21 mouse cellular contexts compared by ENCODE assay signal in the genomic region with DNA sequence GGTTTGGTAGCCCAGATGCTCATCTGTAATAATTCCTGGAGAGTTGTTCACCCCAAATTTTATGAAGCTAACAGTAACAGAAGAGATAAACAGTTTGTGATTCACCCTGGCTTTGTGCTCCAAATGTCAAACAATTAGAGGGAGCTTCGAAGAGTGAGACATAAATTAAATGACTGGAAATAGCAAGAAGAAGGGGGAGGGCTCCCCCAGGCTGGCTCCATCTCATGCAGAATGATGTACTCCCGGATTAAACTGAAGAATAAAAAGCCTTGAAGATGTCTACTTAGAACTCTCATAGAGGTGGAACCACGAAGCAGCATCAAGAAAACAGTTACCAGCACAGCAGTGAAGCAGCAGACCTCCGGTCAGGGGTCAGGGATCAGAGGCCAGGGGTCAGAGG.
DNase-seq lines count a peak whose midpoint lies in the region; ATAC-seq lines count a peak whose summit lies in the region.
"Had no signal": no experiment of that assay in that cellular context is flagged by ENCODE, and none has a peak within 500 bp of the region (broad histone marks: within the 10 kb centered on the region; RNA-seq: fewer than 3 reads in every experiment).

No protein-coding gene starts in this region.

- no peak overlapping the region for H3K27ac ChIP-seq in lung, embryonic 15.5 days
- H3K27ac ChIP-seq in intestine, embryonic 15.5 days: no peak overlapping the region
- H3K27ac ChIP-seq in stomach, embryonic 16.5 days (ENCODE audit: low read length): peak overlapping the region; percentile 19; the same call in 1 of the 2 replicates
- H3K27ac ChIP-seq in forebrain, embryonic 15.5 days (replicated peaks): no peak overlapping the region
- H3K27ac ChIP-seq: embryonic facial prominence, embryonic 10.5 days; heart, adult 2 months; heart, embryonic 13.5 days; hindbrain, embryonic 12.5 days; liver, embryonic 13.5 days; macrophage had no signal

- no peaks in the 10 kb centered on the region for H3K9me3 ChIP-seq in lung, embryonic 15.5 days
- H3K9me3 ChIP-seq in intestine, embryonic 15.5 days: no peaks in the 10 kb centered on the region
- H3K9me3 ChIP-seq in stomach, embryonic 16.5 days (replicated peaks; ENCODE audit: control insufficient read depth, low read length): no peaks in the 10 kb centered on the region
- H3K9me3 ChIP-seq in forebrain, embryonic 15.5 days: no peaks in the 10 kb centered on the region
- H3K9me3 ChIP-seq: heart, embryonic 13.5 days; hindbrain, embryonic 12.5 days; liver, embryonic 13.5 days had no signal

- no peaks in the 10 kb centered on the region for H3K36me3 ChIP-seq in lung, embryonic 15.5 days
- no peaks in the 10 kb centered on the region for H3K36me3 ChIP-seq in intestine, embryonic 15.5 days
- no peaks in the 10 kb centered on the region for H3K36me3 ChIP-seq in stomach, embryonic 16.5 days (ENCODE audit: control insufficient read depth, insufficient read depth, low read length)
- H3K36me3 ChIP-seq in forebrain, embryonic 15.5 days: no peaks in the 10 kb centered on the region
- H3K36me3 ChIP-seq: embryonic facial prominence, embryonic 10.5 days; heart, embryonic 13.5 days; hindbrain, embryonic 12.5 days; liver, embryonic 13.5 days had no signal

- H3K4me2 ChIP-seq in lung, embryonic 15.5 days: no peak overlapping the region
- H3K4me2 ChIP-seq in intestine, embryonic 15.5 days (replicated peaks): no peak overlapping the region
- no peak overlapping the region for H3K4me2 ChIP-seq in stomach, embryonic 16.5 days (ENCODE audit: low read depth, low read length)
- H3K4me2 ChIP-seq in forebrain, embryonic 15.5 days (replicated peaks): no peak overlapping the region
- H3K4me2 ChIP-seq: heart, embryonic 13.5 days; hindbrain, embryonic 12.5 days; liver, embryonic 13.5 days had no signal

- WGBS in lung, embryonic 15.5 days: 48% methylated on average over 4 of the region's 4 CpGs
- 44% methylated on average over 4 of the region's 4 CpGs for WGBS in intestine, embryonic 15.5 days
- 41% methylated on average over 4 of the region's 4 CpGs for WGBS in stomach, embryonic 16.5 days
- 64% methylated on average over 4 of the region's 4 CpGs for WGBS in forebrain, embryonic 15.5 days

- no peak overlapping the region for H3K9ac ChIP-seq in lung, embryonic 15.5 days
- no peak overlapping the region for H3K9ac ChIP-seq in intestine, embryonic 15.5 days
- no peak overlapping the region for H3K9ac ChIP-seq in stomach, embryonic 16.5 days (ENCODE audit: low read length)
- no peak overlapping the region for H3K9ac ChIP-seq in forebrain, embryonic 15.5 days (replicated peaks)
- H3K9ac ChIP-seq: heart, embryonic 13.5 days; hindbrain, embryonic 12.5 days; liver, embryonic 13.5 days had no signal

- H3K4me1 ChIP-seq in lung, embryonic 15.5 days: peaks cover 12% of the 10 kb centered on the region
- 0 out of 2 replicates have a peak, but pooled peaks cover 4% of the 10 kb centered on the region for H3K4me1 ChIP-seq in intestine, embryonic 15.5 days (replicated peaks)
- no peaks in the 10 kb centered on the region for H3K4me1 ChIP-seq in stomach, embryonic 16.5 days (ENCODE audit: control insufficient read depth, insufficient read depth, low read length)
- no peaks in the 10 kb centered on the region for H3K4me1 ChIP-seq in forebrain, embryonic 15.5 days
- H3K4me1 ChIP-seq: embryonic facial prominence, embryonic 10.5 days; heart, embryonic 13.5 days; hindbrain, embryonic 12.5 days; liver, embryonic 13.5 days had no signal

- no peak overlapping the region for H3K4me3 ChIP-seq in lung, embryonic 15.5 days
- H3K4me3 ChIP-seq in intestine, embryonic 15.5 days (replicated peaks): no peak overlapping the region
- H3K4me3 ChIP-seq in stomach, embryonic 16.5 days (replicated peaks; ENCODE audit: low read length): no peak overlapping the region
- H3K4me3 ChIP-seq in forebrain, embryonic 15.5 days: no peak overlapping the region
- H3K4me3 ChIP-seq: embryonic facial prominence, embryonic 10.5 days; heart, adult 2 months; heart, embryonic 13.5 days; hindbrain, embryonic 12.5 days; liver, embryonic 13.5 days had no signal

- H3K27me3 ChIP-seq in lung, embryonic 15.5 days: no peaks in the 10 kb centered on the region
- H3K27me3 ChIP-seq in intestine, embryonic 15.5 days (replicated peaks): no peaks in the 10 kb centered on the region
- H3K27me3 ChIP-seq in stomach, embryonic 16.5 days (ENCODE audit: control insufficient read depth, insufficient read depth, low read length): no peaks in the 10 kb centered on the region
- no peaks in the 10 kb centered on the region for H3K27me3 ChIP-seq in forebrain, embryonic 15.5 days
- H3K27me3 ChIP-seq: heart, embryonic 13.5 days; hindbrain, embryonic 12.5 days; liver, embryonic 13.5 days had no signal

- DNase-seq in adrenal gland, postnatal 36 days: peak; percentile 13 to 17
- DNase-seq in adrenal gland, postnatal 10 days: no peak
- DNase-seq in lung, adult 18-20 months: no peak
- DNase-seq: cerebellum, adult 8-10 months; gastrocnemius, postnatal 36 days; heart, adult 2 months; heart, postnatal 14 days; kidney, adult 9 months; kidney, postnatal 36 days; liver, embryonic 13.5 days; thymus, adult 18-20 months; thymus, postnatal 36 days had no signal

- ATAC-seq in lung, embryonic 15.5 days (ENCODE audit: borderline replicate concordance, extremely low read depth, low FRiP score, low TSS enrichment): peak; percentile 15; the same call in 1 of the 2 replicates
- peak; percentile 55; the same call in 1 of the 2 replicates for ATAC-seq in intestine, embryonic 15.5 days
- ATAC-seq in stomach, embryonic 16.5 days (ENCODE audit: insufficient read depth, low FRiP score): no peak
- no peak for ATAC-seq in forebrain, embryonic 15.5 days (replicated peaks)
- ATAC-seq: CD4-positive, CD25-positive, alpha-beta regulatory T cell, adult 4 months had no signal

Comparison
In these comparisons a context has a peak if more than half of its experiments do, and no peak if none do; other contexts are left out.
1. DNase-seq: peak in adrenal gland, postnatal 36 days (2 of 2); none in adrenal gland, postnatal 10 days (single experiment) and lung, adult 18-20 months (0 of 2).
2. ATAC-seq: peak in lung, embryonic 15.5 days (single experiment) and intestine, embryonic 15.5 days (single experiment); none in stomach, embryonic 16.5 days (single experiment) and forebrain, embryonic 15.5 days (single experiment).